Mouse (Mus musculus): ENCODE measurements around the gene Slc25a11. TPM values are rescaled to one million over a fixed set of nuclear protein-coding genes. Genes with fewer than 3 reads are reported as not detected.

Gene Slc25a11
- polyA plus RNA-seq, 2 experiments: 39.0 to 60.8 TPM

- WGBS (ENCODE audit: insufficient replicate concordance): 83% methylated on average over 8 of the region's 8 CpGs
- Histone ChIP-seq H3K9ac (replicated peaks) (no peak overlapping the region), H3K9me3 (ENCODE audit: control insufficient read depth, low read length) (no peaks in the 10 kb centered on the region)
Measured at GRCm38 (mm10) chr11:70644564-70645103, 2.6 kb downstream of the Slc25a11 start.

DNA sequence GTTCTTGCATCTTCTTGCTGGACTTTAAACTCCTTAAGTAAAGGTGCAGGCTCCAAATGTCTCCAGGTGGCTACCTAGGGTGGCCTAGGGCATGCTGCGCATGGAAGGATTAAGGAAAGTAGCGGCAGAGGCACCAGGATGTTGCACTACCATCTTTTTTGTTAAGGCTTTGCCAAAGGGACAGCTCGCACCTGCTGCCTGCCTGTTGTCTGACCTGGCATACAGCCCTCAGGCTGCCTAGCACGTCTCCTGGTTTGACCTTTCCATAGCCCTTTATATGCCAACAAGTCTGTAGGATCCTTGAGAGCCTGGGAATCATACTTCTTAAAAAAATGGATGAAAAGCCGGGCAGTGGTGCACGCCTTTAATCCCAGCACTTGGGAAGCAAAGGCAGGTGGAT lies 4.2 kb downstream of the Slc25a11 start:
- H3K9ac ChIP-seq (replicated peaks): no peak overlapping the region
- H3K4me2 ChIP-seq (ENCODE audit: low read depth): no peak overlapping the region
- H3K27me3 ChIP-seq (ENCODE audit: control insufficient read depth, insufficient read depth, low read length): no peaks in the 10 kb centered on the region
- peaks cover 28 to 38% of the 10 kb centered on the region in 2 experiments for H3K4me1 ChIP-seq (replicated peaks; ENCODE audit: control insufficient read depth in 2 of 2, insufficient read depth in 2 of 2, low read length in 1 of 2)
- H3K27ac ChIP-seq: no peak overlapping the region
- H3K36me3 ChIP-seq (replicated peaks; ENCODE audit: control insufficient read depth, insufficient read depth, low read depth): peaks cover 6% of the 10 kb centered on the region
- no peak for TF ChIP-seq CTCF (IDR thresholded peaks at IDR 0.05; ENCODE audit: low read depth)
- no peak for TF ChIP-seq EP300 (IDR thresholded peaks at IDR 0.05; ENCODE audit: low read depth)
- ATAC-seq (ENCODE audit: insufficient read depth) (no peak), DNase-seq (ENCODE audit: low read depth in 3 of 3, low spot score in 3 of 3) (no peak)
- 81% methylated on average over 6 of the region's 6 CpGs for WGBS (ENCODE audit: insufficient replicate concordance)
- H3K4me3 ChIP-seq (ENCODE audit: insufficient read depth in 1 of 2, low read depth in 2 of 2, low read length in 2 of 2): no peak overlapping the region
- H3K9me3 ChIP-seq (ENCODE audit: control insufficient read depth, low read length): no peaks in the 10 kb centered on the region

More at GRCm38 (mm10) chr11:70644564-70645103, 2.6 kb downstream of the Slc25a11 start:
- Histone ChIP-seq H3K4me3 (ENCODE audit: insufficient read depth in 1 of 2, low read depth in 2 of 2, low read length in 2 of 2) (no peak overlapping the region), H3K4me1 (replicated peaks; ENCODE audit: control insufficient read depth in 2 of 2, insufficient read depth in 2 of 2, low read length in 1 of 2) (peaks cover 24 to 35% of the 10 kb centered on the region in 2 experiments), H3K27me3 (ENCODE audit: control insufficient read depth, insufficient read depth, low read length) (no peaks in the 10 kb centered on the region), H3K27ac (no peak overlapping the region), H3K4me2 (ENCODE audit: low read depth) (no peak overlapping the region), H3K36me3 (replicated peaks; ENCODE audit: control insufficient read depth, insufficient read depth, low read depth) (peaks cover 16% of the 10 kb centered on the region)
- no peak for DNase-seq (ENCODE audit: low read depth in 3 of 3, low spot score in 3 of 3)
- ATAC-seq (ENCODE audit: insufficient read depth): no peak
- TF ChIP-seq EP300 (IDR thresholded peaks at IDR 0.05; ENCODE audit: low read depth) (no peak), CTCF (IDR thresholded peaks at IDR 0.05; ENCODE audit: low read depth) (no peak)

GRCm38 (mm10) chr11:70641241-70641640 lies 6.0 kb downstream of the Slc25a11 start:
- no peak overlapping the region for H3K27ac ChIP-seq
- H3K9ac ChIP-seq (replicated peaks): no peak overlapping the region
- no peak overlapping the region for H3K4me3 ChIP-seq (ENCODE audit: insufficient read depth in 1 of 2, low read depth in 2 of 2, low read length in 2 of 2)
- no peak for TF ChIP-seq CTCF (IDR thresholded peaks at IDR 0.05; ENCODE audit: low read depth)
- no peak for TF ChIP-seq EP300 (IDR thresholded peaks at IDR 0.05; ENCODE audit: low read depth)
- WGBS (ENCODE audit: insufficient replicate concordance): 52% methylated on average over 7 of the region's 7 CpGs
- DNase-seq (ENCODE audit: low read depth in 3 of 3, low spot score in 3 of 3): no peak
- H3K9me3 ChIP-seq (ENCODE audit: control insufficient read depth, low read length): no peaks in the 10 kb centered on the region
- H3K36me3 ChIP-seq (replicated peaks; ENCODE audit: control insufficient read depth, insufficient read depth, low read depth): peaks cover 6% of the 10 kb centered on the region
- no peaks in the 10 kb centered on the region for H3K27me3 ChIP-seq (ENCODE audit: control insufficient read depth, insufficient read depth, low read length)
- no peak for ATAC-seq (ENCODE audit: insufficient read depth)
- no peak overlapping the region for H3K4me2 ChIP-seq (ENCODE audit: low read depth)
- peaks cover 36 to 46% of the 10 kb centered on the region in 2 experiments for H3K4me1 ChIP-seq (replicated peaks; ENCODE audit: control insufficient read depth in 2 of 2, insufficient read depth in 2 of 2, low read length in 1 of 2)

DNA sequence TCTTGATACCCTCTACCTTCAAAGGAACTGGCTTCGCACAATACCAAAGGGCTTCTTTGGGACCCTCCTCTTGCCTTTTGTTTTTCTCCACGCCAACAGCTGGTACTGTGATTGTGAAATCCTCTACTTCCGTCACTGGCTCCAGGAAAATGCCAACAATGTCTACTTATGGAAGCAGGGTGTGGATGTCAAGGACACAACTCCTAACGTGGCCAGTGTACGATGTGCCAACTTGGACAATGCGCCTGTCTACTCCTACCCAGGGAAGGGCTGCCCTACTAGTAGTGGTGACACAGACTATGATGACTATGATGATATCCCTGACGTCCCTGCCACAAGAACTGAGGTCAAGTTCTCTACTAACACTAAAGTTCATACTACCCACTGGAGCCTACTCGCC lies 7.3 kb downstream of the Slc25a11 start:
- WGBS (ENCODE audit: insufficient replicate concordance): 70% methylated on average over 8 of the region's 8 CpGs
- Histone ChIP-seq H3K9me3 (ENCODE audit: control insufficient read depth, low read length) (no peaks in the 10 kb centered on the region), H3K4me2 (ENCODE audit: low read depth) (no peak overlapping the region), H3K27me3 (ENCODE audit: control insufficient read depth, insufficient read depth, low read length) (no peaks in the 10 kb centered on the region), H3K4me3 (ENCODE audit: insufficient read depth in 1 of 2, low read depth in 2 of 2, low read length in 2 of 2) (no peak overlapping the region), H3K4me1 (replicated peaks; ENCODE audit: control insufficient read depth in 2 of 2, insufficient read depth in 2 of 2, low read length in 1 of 2) (peaks cover 30 to 35% of the 10 kb centered on the region in 2 experiments), H3K27ac (no peak overlapping the region), H3K9ac (replicated peaks) (no peak overlapping the region), H3K36me3 (replicated peaks; ENCODE audit: control insufficient read depth, insufficient read depth, low read depth) (peaks cover 6% of the 10 kb centered on the region)
- ATAC-seq (ENCODE audit: insufficient read depth) (no peak), DNase-seq (ENCODE audit: low read depth in 3 of 3, low spot score in 3 of 3) (no peak)
- TF ChIP-seq EP300 (IDR thresholded peaks at IDR 0.05; ENCODE audit: low read depth) (no peak), CTCF (IDR thresholded peaks at IDR 0.05; ENCODE audit: low read depth) (no peak)

- peaks cover 30 to 35% of the 10 kb centered on the region in 2 experiments for H3K4me1 ChIP-seq (replicated peaks; ENCODE audit: control insufficient read depth in 2 of 2, insufficient read depth in 2 of 2, low read length in 1 of 2)
- 3% methylated on average over 5 of the region's 5 CpGs for WGBS (ENCODE audit: insufficient replicate concordance)
- H3K36me3 ChIP-seq (replicated peaks; ENCODE audit: control insufficient read depth, insufficient read depth, low read depth): no peaks in the 10 kb centered on the region
- DNase-seq (ENCODE audit: low read depth in 3 of 3, low spot score in 3 of 3) (peak in 2 of 3 experiments; percentile 65 to 66), ATAC-seq (ENCODE audit: insufficient read depth) (peak; percentile 87)
- TF ChIP-seq CTCF (IDR thresholded peaks at IDR 0.05; ENCODE audit: low read depth): no peak
- peak; percentile 83 for TF ChIP-seq EP300 (IDR thresholded peaks at IDR 0.05; ENCODE audit: low read depth)
- no peaks in the 10 kb centered on the region for H3K27me3 ChIP-seq (ENCODE audit: control insufficient read depth, insufficient read depth, low read length)
- H3K4me3 ChIP-seq (ENCODE audit: insufficient read depth in 1 of 2, low read depth in 2 of 2, low read length in 2 of 2): peak within 1 kb of the TSS; percentile 32 to 41
- H3K27ac ChIP-seq: peak within 1 kb of the TSS; percentile 93
- H3K9me3 ChIP-seq (ENCODE audit: control insufficient read depth, low read length): no peaks in the 10 kb centered on the region
- H3K9ac ChIP-seq (replicated peaks): peak within 1 kb of the TSS; percentile 63
- peak within 1 kb of the TSS; percentile 74 for H3K4me2 ChIP-seq (ENCODE audit: low read depth)
Measured at GRCm38 (mm10) chr11:70638714-70639278, 8.5 kb downstream of the Slc25a11 start, which contains the start of gene Gp1ba. TSS of gene Gp1ba (plus strand) at chr11:70639122.

Measured in liver, embryonic 14.5 days (tissue).